Mouse (Mus musculus) liver, embryonic 14 days (tissue): Measurements from ENCODE around the gene Fbxo21. TPM values are rescaled to one million over a fixed set of nuclear protein-coding genes. Genes with fewer than 3 reads are reported as not detected.

Experiments
- polyA plus RNA-seq: library from polyadenylated mRNA; depleted of rRNA; stranded (reverse); fragments of >200 nt; gene quantifications from 2 replicates; pipeline ENCODE4 v1.2.3, GENCODE M21; 2012; rRNA removed

Fbxo21 gene
- polyA plus RNA-seq, result 8.9 and 10.1 TPM in 2 replicates

GRCm38 (mm10) chr5:117976657-117977500 lies at the start of gene Fbxo21:
Fbxo21 (plus strand) TSS chr5:117976730.

GRCm38 (mm10) chr5:118027698-118028190 lies 51.2 kb downstream of the Fbxo21 start, which contains the start of gene Tesc:
Tesc (plus strand) TSS chr5:118027743.

Other genes starting within 250 kb of the Fbxo21 start
- gene Nos1, start 195.7 kb upstream of the Fbxo21 start, polyA plus RNA-seq, result under 0.01 TPM in 2 replicates
- 0.59 and 0.73 TPM in 2 replicates for gene Tesc, start 51.0 kb downstream of the Fbxo21 start, polyA plus RNA-seq
- gene Fbxw8, start 178.7 kb downstream of the Fbxo21 start, polyA plus RNA-seq, result 9.7 and 10.7 TPM in 2 replicates
- 0.02 TPM in 1 of 2 replicates, not detected in the other for gene Hrk, start 187.9 kb downstream of the Fbxo21 start, polyA plus RNA-seq